Mouse (Mus musculus) C2C12 (cell line): ENCODE measurements around the gene Rere. TPM values are rescaled to one million over a fixed set of nuclear protein-coding genes. Genes with fewer than 3 reads are reported as not detected.

Source experiments
- H3K27me3 ChIP-seq: one replicate; pipeline ENCODE4 v1.6.1; 2011; ENCODE audit not compliant: control insufficient read depth, insufficient read depth, insufficient read length
- H3K36me3 ChIP-seq: one replicate; pipeline ENCODE4 v1.6.1; 2011; ENCODE audit not compliant: control insufficient read depth, insufficient read depth
- H3K4me3 ChIP-seq: one replicate; pipeline ENCODE4 v1.5.1; 2011; ENCODE audit warnings: mild to moderate bottlenecking, control low read depth; ENCODE audit not compliant: poor library complexity, insufficient read depth, severe bottlenecking
- H3K79me2 ChIP-seq: one replicate; pipeline ENCODE4 v1.6.1; 2011; ENCODE audit not compliant: control insufficient read depth, insufficient read depth
- H3K79me3 ChIP-seq: one replicate; pipeline ENCODE4 v1.6.1; 2011; ENCODE audit warnings: low read depth, control low read depth
- H3ac ChIP-seq: one replicate; pipeline ENCODE3; 2011; ENCODE audit warnings: low read depth; ENCODE audit not compliant: control insufficient read depth, insufficient read length
- CEBPB ChIP-seq: IDR thresholded peaks from one replicate; pipeline ENCODE4 v1.6.1; 2011; ENCODE audit warnings: low read depth, mild to moderate bottlenecking, control low read depth, moderate library complexity
- CTCF ChIP-seq: IDR thresholded peaks from one replicate; pipeline ENCODE4 v1.5.1; 2011; ENCODE audit not compliant: control insufficient read depth, insufficient read depth, insufficient read length
- FOSL1 ChIP-seq: IDR thresholded peaks from one replicate; pipeline ENCODE4 v1.8.0; 2011; ENCODE audit warnings: mild to moderate bottlenecking, low read length; ENCODE audit not compliant: poor library complexity, insufficient read depth, severe bottlenecking
- MAX ChIP-seq: IDR thresholded peaks from one replicate; pipeline ENCODE4 v1.6.1; 2011; ENCODE audit warnings: mild to moderate bottlenecking, control low read depth
- MYOD1 ChIP-seq: IDR thresholded peaks from one replicate; pipeline ENCODE4 v1.6.1; 2011; ENCODE audit warnings: low read depth; ENCODE audit not compliant: control insufficient read depth, insufficient read length
- MYOG ChIP-seq: IDR thresholded peaks from one replicate; pipeline ENCODE4 v1.6.1; 2011; ENCODE audit not compliant: control insufficient read depth, insufficient read length; ENCODE audit errors: extremely low read depth
- USF1 ChIP-seq: IDR thresholded peaks from one replicate; pipeline ENCODE4 v1.6.1; 2011; ENCODE audit warnings: low read depth, mild to moderate bottlenecking, control low read depth, moderate library complexity
- polyA plus RNA-seq: library from polyadenylated mRNA; unstranded; fragments of >200 nt; fragmentation: generic; extraction: Trizol; gene quantifications from one replicate; pipeline ENCODE4 v1.2.1, GENCODE M21; 2012; ENCODE audit warnings: missing spikeins

Gene Rere
- polyA plus RNA-seq, 1 experiment = 27.1 TPM

DNA sequence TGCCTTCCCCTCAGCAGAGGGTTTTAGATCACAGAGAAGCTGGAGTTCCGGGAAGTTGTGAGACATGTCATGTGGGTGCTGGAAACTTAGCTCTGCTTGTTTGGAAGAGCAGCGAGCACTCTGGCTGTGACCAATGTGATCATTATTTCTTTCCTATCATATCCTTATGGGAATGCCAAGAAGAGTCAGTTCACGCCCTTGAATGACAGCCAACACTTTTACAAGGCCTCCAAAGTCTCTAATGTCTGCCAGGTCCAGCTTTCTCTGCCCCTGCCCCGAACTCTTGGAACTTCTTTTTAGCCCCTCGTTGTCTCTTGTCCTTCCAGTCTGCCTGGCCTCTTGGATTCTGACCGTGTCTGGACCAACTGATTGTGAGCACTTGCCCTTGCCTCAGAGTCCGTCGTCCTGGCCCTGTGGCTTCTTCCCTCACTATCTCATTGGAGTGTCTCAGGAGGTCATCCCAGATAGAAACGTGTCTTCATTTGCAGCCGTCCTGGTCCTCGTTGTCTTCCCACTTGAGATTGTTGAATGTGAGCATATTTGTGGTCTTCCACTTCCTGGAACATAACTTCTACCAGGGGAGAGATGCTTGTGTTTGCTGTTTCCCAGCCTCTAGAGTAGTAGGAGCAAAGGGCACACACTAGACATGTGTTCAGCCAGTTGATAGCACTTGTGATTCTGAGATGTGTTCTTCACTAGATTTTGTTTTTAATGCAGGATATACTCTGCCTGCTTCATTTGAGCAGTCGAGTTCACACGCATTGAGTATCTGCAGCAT, 120.6 kb downstream of the Rere start:
- Histone ChIP-seq H3K36me3 (peaks cover 9% of the 10 kb centered on the region), H3K4me3 (no peak overlapping the region), H3K79me3 (peaks cover 83% of the 10 kb centered on the region), H3K27me3 (no peaks in the 10 kb centered on the region), H3ac (no peak overlapping the region), H3K79me2 (peaks cover 100% of the 10 kb centered on the region)
- TF ChIP-seq CTCF = no peak
- no peak for TF ChIP-seq MAX
- TF ChIP-seq CEBPB = no peak
- no peak for TF ChIP-seq FOSL1
- TF ChIP-seq MYOG = no peak
- no peak for TF ChIP-seq MYOD1
- no peak for TF ChIP-seq USF1

DNA sequence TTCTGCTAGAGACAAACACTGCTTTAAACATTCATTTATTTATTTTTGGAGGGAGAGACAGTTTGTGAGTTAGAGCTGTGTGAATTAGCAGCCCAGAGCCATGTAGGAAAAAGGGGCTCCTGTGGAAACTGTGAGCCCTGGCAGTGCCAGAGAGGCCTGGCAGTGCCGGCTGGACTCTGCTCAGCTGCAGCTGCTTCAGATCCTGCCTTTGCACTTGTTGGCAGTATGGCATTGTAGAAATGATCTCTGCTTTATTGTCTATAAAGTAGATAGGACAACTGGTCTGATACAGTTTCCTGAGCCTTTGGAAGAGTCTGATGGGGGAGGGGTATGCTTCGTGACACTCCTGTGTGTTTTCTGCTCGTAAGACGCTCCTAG, 121.2 kb downstream of the Rere start:
- peaks cover 13% of the 10 kb centered on the region for H3K36me3 ChIP-seq
- peaks cover 100% of the 10 kb centered on the region for H3K79me2 ChIP-seq
- H3ac ChIP-seq = no peak overlapping the region
- H3K79me3 ChIP-seq = peaks cover 79% of the 10 kb centered on the region
- TF ChIP-seq USF1 = no peak
- TF ChIP-seq MYOD1 = no peak
- no peak for TF ChIP-seq MYOG
- TF ChIP-seq CEBPB = no peak
- TF ChIP-seq FOSL1 = no peak
- no peak for TF ChIP-seq MAX
- TF ChIP-seq CTCF = no peak
- no peaks in the 10 kb centered on the region for H3K27me3 ChIP-seq
- H3K4me3 ChIP-seq = no peak overlapping the region

DNA sequence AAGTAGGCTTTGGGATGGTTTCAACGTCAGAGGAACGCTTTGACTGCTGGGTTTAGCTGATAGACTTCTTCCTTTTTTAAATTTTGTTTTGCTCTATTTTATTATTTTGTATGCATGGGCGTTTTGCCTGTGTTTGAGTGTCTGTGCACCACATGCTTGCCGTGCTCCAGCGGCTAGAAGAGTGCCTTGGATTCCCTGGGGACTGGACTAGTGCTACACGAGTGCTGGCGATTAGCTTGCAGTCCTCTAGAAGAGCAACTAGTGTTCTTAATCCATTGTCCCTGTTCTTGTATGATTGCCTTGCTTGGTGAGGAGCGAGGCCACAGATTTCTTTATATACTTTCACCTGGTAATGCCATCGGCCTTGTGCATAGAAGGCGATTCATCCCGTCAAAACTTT, 122.5 kb downstream of the Rere start:
- Histone ChIP-seq H3K36me3 (peaks cover 23% of the 10 kb centered on the region), H3ac (no peak overlapping the region), H3K4me3 (no peak overlapping the region), H3K79me2 (peaks cover 100% of the 10 kb centered on the region), H3K79me3 (peaks cover 77% of the 10 kb centered on the region), H3K27me3 (no peaks in the 10 kb centered on the region)
- TF ChIP-seq CTCF (no peak), MYOG (no peak), MAX (no peak), FOSL1 (no peak), CEBPB (no peak)

DNA sequence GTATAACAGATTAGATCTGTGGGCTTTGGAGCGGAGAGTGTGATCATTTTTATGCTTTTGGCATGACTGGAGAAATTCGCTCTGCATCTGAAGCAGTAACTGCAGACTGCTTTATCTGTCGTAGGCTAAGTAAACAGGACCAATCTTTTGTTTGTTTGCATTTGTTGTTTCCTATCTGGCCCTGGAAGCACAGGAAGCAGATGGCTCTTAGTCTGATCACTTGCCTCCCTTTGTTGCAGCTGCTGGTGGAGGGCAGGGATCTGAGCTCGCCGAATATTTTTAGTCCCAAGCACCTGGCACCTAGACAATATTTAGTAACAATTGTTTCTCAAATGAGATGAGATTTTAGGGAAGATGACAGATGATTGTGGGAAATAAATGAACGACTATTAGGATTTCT, 123.1 kb downstream of the Rere start:
- H3K79me2 ChIP-seq = peaks cover 100% of the 10 kb centered on the region
- no peaks in the 10 kb centered on the region for H3K27me3 ChIP-seq
- H3K4me3 ChIP-seq = no peak overlapping the region
- peaks cover 27% of the 10 kb centered on the region for H3K36me3 ChIP-seq
- TF ChIP-seq MAX (no peak), MYOD1 (no peak), MYOG (no peak), USF1 (no peak)
- no peak overlapping the region for H3ac ChIP-seq
- H3K79me3 ChIP-seq = peaks cover 74% of the 10 kb centered on the region

DNA sequence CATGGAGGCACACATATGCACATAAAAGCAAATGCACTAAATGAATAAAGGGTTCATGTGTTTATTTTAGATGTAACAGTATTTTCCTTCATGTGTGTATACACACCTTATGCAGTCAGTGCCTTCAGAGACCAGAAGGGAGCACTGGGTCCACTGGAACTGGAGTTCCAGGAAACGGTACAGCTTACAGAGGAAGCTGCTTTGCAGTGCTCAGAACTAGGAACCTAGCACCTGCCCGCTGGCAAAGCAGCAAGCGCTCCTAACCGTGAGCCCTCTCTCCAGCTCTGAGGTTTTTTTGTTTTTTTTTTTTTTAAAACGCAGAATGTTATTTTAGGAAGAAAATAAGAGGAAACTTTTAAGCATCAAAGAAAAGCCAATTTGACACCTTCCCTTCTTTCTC, 124.3 kb downstream of the Rere start:
- TF ChIP-seq CTCF (no peak), CEBPB (no peak), USF1 (no peak), MYOD1 (no peak), FOSL1 (no peak), MYOG (no peak), MAX (no peak)
- Histone ChIP-seq H3K79me2 (peaks cover 99% of the 10 kb centered on the region), H3ac (no peak overlapping the region), H3K27me3 (no peaks in the 10 kb centered on the region), H3K4me3 (no peak overlapping the region), H3K79me3 (peaks cover 70% of the 10 kb centered on the region), H3K36me3 (peaks cover 27% of the 10 kb centered on the region)

DNA sequence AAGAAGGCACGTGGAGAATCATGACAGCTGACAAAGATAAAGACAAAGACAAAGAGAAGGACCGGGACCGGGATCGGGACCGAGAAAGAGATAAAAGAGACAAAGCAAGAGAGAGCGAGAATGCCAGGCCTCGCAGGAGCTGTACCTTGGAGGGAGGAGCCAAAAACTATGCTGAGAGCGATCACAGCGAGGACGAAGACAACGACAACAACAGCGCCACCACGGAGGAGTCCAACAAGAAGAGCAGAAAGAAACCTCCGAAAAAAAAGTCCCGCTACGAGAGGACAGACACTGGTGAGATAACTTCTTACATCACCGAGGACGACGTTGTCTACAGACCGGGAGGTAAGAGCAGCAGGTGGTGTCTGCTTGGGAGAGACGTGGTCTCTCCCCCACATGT, 124.9 kb downstream of the Rere start:
- Histone ChIP-seq H3K79me2 (peaks cover 99% of the 10 kb centered on the region), H3K27me3 (no peaks in the 10 kb centered on the region), H3K36me3 (peaks cover 27% of the 10 kb centered on the region), H3ac (no peak overlapping the region), H3K79me3 (peaks cover 65% of the 10 kb centered on the region), H3K4me3 (no peak overlapping the region)
- TF ChIP-seq USF1 (no peak), MYOG (no peak), MAX (no peak), CEBPB (no peak)
